Mouse (Mus musculus) heart, adult 2 months (tissue): ENCODE results near the gene Chl1.

ENCODE experiments used
- CTCF ChIP-seq: fragments of 200-600 bp; IDR thresholded peaks from 2 replicates; pipeline ENCODE4 v1.8.1; 2022; ENCODE audit warnings: antibody characterized with exemption, mild to moderate bottlenecking, moderate library complexity
- EP300 ChIP-seq: fragments of 200-500 bp; IDR thresholded peaks from 2 replicates; pipeline ENCODE4 v1.6.1; 2011; ENCODE audit warnings: low read depth, low read length, control low read depth; ENCODE audit not compliant: insufficient read depth
- POLR2A ChIP-seq: fragments of 200-500 bp; IDR thresholded peaks from 2 replicates; pipeline ENCODE4 v1.6.1; 2011; ENCODE audit warnings: mild to moderate bottlenecking, low read depth, low read length, control low read depth; ENCODE audit not compliant: insufficient read depth

GRCm38 (mm10) chr6:103656778-103657177 is 146.4 kb downstream of the Chl1 start:
- TF ChIP-seq CTCF, result no peak
- no peak for TF ChIP-seq EP300
- no peak for TF ChIP-seq POLR2A
